Mouse (Mus musculus) CH12.LX (cell line): ENCODE results near the gene Pik3r1.

Experiments
- CHD1 ChIP-seq: IDR thresholded peaks from 2 replicates; pipeline ENCODE4 v1.6.1; 2012; ENCODE audit warnings: low read depth, low read length, improper control_type of control experiment, inconsistent platforms
- CHD2 ChIP-seq: IDR thresholded peaks from 2 replicates; pipeline ENCODE4 v1.6.1; 2011; ENCODE audit warnings: low read length, improper control_type of control experiment
- CTCF ChIP-seq, 2 experiments: IDR thresholded peaks in 1 of 2; conservative IDR thresholded peaks in 1 of 2; 2 replicates each; pipeline ENCODE4 v1.5.1; 2011 to 2012; ENCODE audit warnings: low read depth in 2 of 2, low read length in 2 of 2, improper control_type of control experiment in 1 of 2, inconsistent platforms in 1 of 2, mild to moderate bottlenecking in 1 of 2, moderate library complexity in 1 of 2
- ELF1 ChIP-seq: IDR thresholded peaks from 2 replicates; pipeline ENCODE4 v1.6.1; 2014; ENCODE audit warnings: low read depth, mild to moderate bottlenecking, inconsistent platforms, low read length, improper control_type of control experiment
- HCFC1 ChIP-seq: IDR thresholded peaks from 2 replicates; pipeline ENCODE4 v1.6.1; 2012; ENCODE audit warnings: low read depth, mild to moderate bottlenecking, inconsistent platforms, low read length, improper control_type of control experiment
- MXI1 ChIP-seq: IDR thresholded peaks from 2 replicates; pipeline ENCODE4 v1.6.1; 2011; ENCODE audit warnings: mild to moderate bottlenecking, low read depth, low read length, improper control_type of control experiment
- MYC ChIP-seq: IDR thresholded peaks from 2 replicates; pipeline ENCODE4 v1.6.1; 2011; ENCODE audit warnings: low read depth, mild to moderate bottlenecking, improper control_type of control experiment, low read length
- NELFE ChIP-seq: IDR thresholded peaks from 2 replicates; pipeline ENCODE4 v1.6.1; 2011; ENCODE audit warnings: low read depth, low read length, improper control_type of control experiment
- PAX5 ChIP-seq: IDR thresholded peaks from 2 replicates; pipeline ENCODE4 v1.6.1; 2012; ENCODE audit warnings: low read length, inconsistent platforms, mixed read lengths
- POLR2A ChIP-seq: IDR thresholded peaks from 2 replicates; pipeline ENCODE4 v1.6.1; 2011; ENCODE audit warnings: low read depth, mild to moderate bottlenecking, improper control_type of control experiment, low read length
- UBTF ChIP-seq: IDR thresholded peaks from 2 replicates; pipeline ENCODE4 v1.6.1; 2012; ENCODE audit warnings: low read depth, mild to moderate bottlenecking, inconsistent platforms, low read length, improper control_type of control experiment, moderate library complexity
- USF2 ChIP-seq: conservative IDR thresholded peaks from 2 replicates; pipeline ENCODE4 v1.6.1; 2011; ENCODE audit warnings: low read depth, low read length, improper control_type of control experiment

GRCm38 (mm10) chr13:101800021-101800596 is 32.1 kb upstream of the Pik3r1 start:
- no peak for TF ChIP-seq UBTF
- peak; percentile 17; the same call in 1 of the 2 replicates for TF ChIP-seq MYC
- no peak for TF ChIP-seq ELF1
- no peak for TF ChIP-seq CTCF (conservative IDR thresholded peaks at IDR 0.05 in 1 of 2, IDR thresholded peaks at IDR 0.05 in 1 of 2; ENCODE audit: low read depth in 2 of 2, low read length in 2 of 2)
- TF ChIP-seq CHD1, result no peak
- no peak for TF ChIP-seq MXI1
- TF ChIP-seq NELFE, result no peak
- no peak for TF ChIP-seq USF2
- TF ChIP-seq HCFC1, result no peak; the same call in 1 of the 2 replicates
- no peak for TF ChIP-seq PAX5
- TF ChIP-seq CHD2, result peak; percentile 66; the same call in 1 of the 2 replicates
- TF ChIP-seq POLR2A, result no peak
